Mouse (Mus musculus) embryo, embryonic 10 days (tissue): ENCODE data around the gene Ercc6.

Experiments
- DNase-seq: peaks from one replicate; pipeline ENCODE4 v3.0.0-alpha.2; 2015; ENCODE audit warnings: low spot score

The Ercc6 gene

DNA sequence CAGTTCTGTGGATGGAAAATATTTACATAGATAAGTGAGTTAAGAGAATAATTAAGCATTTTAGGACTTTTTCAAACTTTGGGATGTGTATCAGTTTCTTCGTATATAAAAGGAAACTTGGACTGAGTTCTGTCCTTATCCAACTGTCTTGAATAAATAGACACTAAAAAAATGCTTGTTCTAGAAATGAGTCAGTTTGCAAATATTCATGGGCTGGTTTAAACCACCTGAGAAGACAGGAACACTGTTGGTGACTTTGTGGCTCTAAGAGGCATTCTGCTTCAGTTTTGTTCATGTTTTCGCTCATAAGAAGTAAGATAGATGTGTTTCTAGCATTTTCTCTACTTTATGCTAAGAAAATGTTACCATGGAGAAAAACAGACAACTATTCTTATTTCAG lies 5.2 kb downstream of the Ercc6 start:
- DNase-seq: no peak

DNA sequence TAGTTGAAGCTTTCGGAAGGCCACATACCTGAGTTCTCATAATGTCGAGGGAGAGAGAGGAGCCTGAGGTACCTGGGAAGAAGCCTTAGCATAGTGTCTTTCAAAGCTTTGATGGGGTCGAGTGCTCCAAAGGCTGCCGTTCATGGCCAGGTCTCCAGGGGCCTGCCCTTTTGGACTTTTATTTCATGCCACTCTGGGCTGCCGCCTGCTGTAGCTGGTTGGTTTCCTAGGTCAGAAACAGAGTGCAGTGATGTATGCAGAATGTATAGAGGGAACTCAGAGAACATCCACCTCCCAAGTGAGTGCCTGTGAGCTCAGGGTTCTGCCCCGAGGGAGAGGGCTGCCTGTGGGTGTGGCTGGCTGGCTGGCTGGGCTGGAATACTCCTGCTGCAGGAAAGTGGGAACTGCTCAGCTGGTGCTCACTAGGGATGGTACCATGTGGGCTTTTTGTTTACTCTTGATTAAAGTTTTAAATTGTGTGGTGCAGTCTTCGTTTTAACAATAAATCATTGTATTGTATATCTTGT lies 7.1 kb downstream of the Ercc6 start:
- DNase-seq: no peak

DNA sequence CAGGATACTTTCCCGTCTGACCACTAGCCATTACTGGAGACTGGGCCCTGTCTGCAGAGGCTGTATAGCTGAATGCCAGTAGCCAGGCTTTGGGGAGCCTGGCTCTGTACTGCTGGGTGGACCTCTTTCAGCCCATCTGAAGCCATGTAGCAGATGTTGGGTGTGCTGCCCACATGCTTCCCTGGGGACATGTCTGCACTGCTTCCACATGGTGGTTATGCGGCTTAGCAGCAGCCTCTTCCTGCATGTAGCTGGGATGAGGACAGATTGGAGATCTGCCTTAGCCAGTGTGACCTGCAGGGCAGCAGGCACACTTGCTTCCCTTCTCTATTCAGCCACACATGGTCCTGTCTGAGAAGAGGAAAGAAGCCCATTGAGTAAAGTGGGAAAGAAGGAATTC lies 9.0 kb downstream of the Ercc6 start:
- no peak for DNase-seq

DNA sequence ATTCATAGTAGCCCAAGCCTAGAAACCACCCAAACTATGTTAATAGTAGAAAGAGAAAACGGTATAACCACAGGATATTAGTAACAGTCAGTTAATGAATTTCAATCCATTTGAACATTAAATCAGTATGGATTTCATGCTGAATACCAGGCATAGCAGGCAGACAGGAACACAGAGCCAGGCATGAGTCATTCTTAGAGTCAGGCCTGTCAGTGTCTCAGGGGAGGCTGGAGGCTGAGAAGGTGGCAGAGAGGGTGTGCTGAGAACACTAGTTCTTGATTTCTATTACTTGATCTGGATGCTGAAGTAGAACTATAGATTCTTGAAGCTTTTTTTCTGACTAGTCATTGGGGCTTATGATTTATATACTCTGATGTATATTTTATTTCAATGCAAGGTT lies 10.8 kb downstream of the Ercc6 start:
- DNase-seq: no peak

DNA sequence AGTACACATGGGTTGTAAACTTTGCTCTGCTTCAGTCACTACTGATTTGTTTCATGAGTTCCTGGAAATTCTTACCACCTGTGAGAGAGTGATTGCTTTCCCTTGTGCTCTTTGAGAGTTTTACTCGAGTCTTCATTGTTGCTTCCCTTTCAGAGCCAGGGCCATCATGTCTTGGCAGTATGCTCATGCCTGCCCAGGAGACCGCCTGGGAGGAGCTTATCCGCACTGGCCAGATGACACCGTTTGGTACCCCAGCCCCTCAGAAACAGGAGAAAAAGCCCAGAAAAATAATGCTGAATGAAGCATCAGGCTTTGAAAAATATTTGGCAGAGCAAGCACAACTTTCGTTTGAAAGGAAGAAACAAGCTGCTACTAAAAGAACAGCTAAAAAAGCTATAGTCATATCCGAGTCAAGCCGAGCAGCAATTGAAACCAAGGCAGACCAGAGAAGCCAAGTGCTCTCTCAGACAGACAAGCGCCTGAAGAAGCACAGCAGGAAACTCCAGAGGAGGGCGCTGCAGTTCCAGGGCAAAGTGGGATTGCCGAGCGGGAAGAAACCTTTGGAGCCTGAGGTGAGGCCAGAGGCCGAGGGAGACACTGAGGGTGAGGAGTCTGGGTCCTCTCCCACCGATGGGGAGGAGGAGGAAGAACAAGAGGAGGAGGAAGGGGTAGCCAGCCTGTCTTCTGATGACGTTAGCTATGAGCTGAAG lies 12.8 kb downstream of the Ercc6 start:
- DNase-seq: no peak

DNA sequence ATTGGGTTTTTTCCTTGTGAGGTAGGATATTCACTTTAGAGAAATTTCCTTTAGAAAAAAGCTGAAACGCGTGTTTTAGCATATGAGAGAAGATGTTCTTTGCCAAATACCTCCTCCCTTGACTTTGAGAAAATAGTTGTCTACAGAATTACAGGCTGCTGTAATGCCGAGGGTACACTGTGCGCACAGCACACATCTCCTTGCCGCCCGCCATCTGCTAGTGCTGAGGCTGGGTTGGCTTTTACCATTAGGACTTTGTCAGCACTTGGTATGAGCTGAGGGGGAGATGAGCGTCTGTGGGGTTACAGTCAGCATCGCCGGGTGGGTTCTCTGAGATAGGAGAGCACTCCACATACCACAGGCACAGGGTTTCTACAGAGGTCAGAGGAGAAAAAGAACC lies 13.9 kb downstream of the Ercc6 start:
- no peak for DNase-seq

DNA sequence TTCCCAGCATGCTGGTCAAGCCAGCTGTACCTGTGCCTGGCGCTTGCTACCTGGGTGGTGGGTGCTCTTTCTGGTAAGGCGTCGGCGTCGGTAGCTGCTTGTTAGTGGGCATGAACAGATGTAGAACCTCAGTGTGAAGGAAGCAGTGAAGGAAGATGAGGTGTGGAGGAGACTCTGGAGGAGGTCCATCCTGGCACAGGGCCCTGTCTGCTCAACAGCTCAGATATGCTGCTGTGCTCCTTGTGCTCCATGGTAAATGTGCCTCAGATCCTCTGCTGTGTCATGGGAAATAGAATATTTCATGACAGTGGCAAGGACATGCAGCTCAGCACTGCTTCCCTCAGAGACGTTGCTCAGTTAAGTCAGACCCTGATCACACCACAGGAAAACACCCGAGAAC lies 15.7 kb downstream of the Ercc6 start:
- no peak for DNase-seq

DNA sequence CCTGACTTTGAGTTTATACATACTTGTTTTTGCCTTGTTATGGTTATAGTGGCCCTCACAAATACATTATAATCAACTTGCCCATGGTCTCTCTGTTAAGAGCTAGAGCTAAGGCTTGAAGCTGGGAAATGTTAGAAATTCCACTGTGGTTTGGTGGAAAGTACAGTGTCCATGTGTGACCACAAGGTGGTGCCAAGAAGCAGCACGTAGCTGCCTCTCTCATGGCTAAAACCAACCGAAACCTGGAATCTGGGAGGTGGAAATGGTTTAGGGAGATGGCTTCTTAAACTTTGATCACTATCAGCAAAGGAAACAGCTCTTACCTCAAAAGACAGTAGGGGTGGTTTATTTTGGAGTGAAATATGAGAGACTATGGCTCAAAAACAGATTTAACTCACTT lies 17.6 kb downstream of the Ercc6 start:
- peak; percentile 79 for DNase-seq

DNA sequence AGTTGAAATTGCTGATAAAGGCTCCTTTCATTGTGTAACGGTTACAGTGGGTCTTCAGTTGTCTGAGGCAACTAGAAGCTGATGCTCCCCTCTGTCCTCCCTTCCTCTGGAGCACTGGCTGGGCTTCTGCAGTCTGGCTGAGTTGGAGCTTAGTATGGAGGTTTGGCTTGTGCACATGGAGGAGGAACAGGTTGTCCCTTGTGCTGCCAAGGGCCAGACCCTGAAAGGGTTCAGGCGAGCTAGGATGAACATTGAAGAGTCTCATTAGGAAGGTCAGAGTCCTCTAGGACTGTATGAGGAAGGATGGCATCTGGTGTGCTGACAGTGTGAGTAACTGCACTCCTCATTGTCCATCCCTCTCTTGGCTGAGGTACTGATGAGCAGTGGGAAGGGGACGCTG lies 18.1 kb downstream of the Ercc6 start:
- DNase-seq: no peak

DNA sequence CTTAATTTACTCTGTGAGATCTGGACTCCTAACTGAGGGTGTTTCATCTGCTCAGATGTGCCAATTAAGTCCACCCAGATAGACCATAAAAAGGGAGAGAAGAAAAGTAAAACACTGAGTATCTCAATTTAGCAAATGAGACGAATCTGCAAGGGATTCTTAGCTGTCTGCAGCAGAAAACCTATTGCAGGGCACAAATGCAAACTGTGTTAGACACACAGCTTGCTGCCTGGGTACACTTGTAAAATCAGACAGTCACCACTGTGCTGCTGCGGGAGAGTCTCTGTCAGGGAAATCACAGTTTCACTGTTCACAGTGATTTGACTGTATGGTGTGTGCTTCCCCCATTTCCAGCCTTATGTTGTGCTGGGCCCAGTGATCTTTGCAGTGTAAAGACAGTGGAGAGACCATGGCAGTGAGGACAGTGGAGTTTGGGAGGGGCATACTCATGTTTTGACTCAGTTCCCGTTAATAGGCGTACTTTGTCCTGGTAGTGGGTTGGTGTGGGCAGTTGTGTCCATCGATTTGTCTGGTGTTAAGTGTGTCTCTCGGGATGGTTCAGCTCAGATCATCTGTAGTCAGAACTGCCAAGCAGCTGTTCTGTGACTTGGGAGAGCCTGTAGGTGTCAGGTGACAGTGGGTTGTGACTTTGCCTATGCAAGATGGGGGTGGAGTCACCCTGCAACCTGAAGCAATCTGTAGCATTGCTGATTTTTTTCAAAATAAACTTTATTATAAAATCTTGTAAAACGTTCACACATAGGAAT lies 19.2 kb downstream of the Ercc6 start:
- DNase-seq: peak; percentile 26

DNA sequence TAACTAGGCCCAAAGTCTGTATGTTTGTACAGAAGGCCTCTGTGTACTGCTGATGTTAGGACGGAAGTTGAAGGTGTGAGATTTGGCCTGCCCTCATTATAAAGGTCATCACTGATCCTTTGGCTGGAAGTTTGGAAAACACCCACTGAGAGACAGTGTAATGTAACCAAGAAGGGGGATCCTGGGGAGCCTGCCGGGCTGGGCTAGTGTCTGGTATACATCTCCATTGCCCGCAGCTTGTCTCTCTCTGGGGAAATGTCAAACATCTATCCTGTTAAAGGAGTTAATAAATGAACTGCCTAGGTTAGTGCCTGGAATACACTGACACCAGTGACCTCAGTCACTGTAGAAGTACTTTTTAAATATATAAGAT lies 19.8 kb downstream of the Ercc6 start:
- DNase-seq: no peak

DNA sequence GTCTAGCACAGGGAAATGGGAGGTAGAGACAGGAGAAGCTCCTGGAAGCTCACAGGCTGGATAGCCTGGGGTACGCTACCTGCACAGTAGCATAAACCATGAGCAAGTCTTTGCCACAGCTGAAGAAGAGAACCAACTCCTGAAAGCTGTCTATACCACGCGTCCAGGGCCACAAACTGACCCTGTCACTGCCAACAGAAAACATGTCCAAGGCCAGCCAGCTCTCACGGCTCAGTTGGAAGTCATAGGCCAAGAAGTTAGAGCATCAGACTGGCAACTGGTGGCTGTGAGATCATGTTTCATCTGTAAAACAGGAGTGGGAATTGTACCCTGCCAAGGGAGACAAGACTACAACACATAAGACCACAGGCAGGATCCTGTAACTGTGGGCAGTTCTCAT lies 20.3 kb downstream of the Ercc6 start:
- DNase-seq: no peak

DNA sequence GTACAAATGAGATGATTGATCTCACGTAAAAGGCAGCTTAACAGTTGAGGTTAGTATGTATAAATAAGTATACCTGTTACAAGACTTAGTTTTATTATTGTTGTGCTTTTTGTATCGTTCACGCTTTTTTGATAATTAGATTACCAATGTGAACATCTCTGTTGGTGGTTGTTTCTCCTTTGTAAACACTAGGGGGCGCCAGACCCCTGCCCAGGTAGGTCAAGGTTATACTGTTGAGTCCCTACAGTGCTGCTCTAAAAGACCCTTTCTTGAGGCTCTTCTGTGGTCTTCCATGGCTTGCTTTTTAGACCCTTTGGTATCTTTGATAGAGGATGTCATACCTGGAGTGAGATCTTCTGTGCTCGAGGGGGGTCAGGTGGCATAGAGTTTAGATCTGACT lies 20.8 kb downstream of the Ercc6 start:
- no peak for DNase-seq

DNA sequence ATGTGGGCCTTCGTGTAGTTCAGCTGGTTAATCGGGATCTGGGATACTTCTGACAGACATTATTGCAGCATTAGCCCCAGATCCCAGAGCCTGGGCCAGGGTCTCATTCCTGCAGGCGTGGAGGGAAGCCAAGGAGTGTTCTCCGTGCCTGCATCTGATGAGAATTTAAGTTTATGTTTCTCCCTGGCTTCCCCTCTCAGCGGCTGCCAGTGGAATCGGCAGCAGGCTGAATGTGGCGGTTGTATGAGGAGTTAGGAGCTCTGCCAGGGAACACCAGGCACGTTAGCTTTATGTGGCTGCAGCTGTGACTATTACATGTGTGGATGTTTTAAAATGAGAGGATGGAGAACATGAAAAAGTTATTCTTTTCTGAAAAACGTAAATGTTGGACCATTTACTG lies 23.4 kb downstream of the Ercc6 start:
- DNase-seq: no peak

DNA sequence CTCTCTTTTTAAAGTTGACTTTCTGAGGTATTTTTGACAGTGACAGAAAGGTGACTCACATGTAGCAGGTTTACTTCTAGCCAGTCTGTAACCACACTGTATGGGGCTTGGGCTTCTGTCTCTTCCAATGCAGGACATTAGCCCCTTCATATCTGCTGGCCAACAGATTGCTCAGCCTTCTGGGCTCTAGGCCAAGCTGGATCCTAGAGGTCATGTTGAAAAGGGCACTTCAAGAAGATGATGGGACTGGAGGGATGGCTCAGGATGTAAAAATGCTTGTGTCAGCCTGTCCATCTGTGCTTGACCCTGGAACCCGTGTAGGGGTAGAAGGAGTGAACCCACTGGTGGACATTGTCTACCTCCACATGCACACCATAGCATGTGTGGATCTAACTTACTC lies 24.8 kb downstream of the Ercc6 start:
- no peak for DNase-seq

DNA sequence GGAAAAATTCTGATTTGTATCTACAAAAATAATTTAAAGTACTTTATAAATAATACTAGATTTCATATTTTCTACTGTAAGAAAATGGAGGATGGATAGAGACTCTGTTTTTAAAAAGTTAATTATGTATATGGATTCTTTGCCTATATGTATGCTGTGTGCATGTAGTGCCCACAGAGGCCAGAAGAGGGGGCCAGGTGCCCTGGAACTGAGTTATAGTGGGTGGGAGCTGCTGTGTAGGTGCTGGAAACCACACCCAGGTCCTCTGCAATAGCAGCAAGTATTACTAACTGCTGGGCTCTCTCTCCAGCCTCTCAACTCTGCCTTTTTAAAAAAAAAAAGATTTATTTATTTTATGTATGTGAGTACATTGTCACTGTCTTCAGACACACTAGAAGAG lies 29.8 kb downstream of the Ercc6 start:
- DNase-seq: no peak

DNA sequence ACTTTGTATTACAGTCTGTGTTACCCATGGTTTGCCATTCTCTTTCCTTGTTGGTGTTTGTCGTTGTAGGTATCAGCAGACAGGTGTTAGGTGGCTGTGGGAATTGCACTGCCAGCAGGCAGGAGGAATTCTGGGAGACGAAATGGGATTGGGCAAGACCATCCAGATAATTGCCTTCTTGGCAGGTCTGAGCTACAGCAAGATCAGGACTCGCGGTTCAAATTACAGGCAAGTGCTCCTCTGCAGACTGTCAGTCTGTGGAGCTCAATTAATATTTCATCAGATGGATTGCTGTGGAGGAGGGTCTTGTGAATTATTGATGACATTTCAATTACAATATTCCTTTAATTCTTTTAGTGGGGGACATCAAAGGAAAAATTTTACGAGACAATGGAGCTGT lies 33.4 kb downstream of the Ercc6 start:
- no peak for DNase-seq

DNA sequence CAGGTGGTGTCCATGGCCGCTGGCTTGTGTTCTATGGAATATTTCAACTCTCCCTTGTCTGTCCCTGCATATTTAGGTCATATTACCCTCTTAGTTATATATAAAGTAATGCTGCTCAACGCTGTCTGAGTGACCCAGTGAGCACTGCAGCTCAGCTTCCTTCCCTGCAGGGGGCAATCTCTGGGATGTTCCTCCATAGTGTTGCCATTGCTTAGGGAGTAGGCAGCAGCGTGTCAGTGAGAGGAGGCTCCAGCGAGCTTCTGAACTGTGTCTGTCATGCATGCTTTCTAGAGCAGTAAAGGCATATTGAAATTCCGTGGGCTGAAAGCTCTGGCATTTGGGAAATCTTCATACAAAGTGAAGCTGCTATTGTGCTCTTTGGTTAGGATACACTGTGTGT lies 38.5 kb downstream of the Ercc6 start:
- DNase-seq: no peak

DNA sequence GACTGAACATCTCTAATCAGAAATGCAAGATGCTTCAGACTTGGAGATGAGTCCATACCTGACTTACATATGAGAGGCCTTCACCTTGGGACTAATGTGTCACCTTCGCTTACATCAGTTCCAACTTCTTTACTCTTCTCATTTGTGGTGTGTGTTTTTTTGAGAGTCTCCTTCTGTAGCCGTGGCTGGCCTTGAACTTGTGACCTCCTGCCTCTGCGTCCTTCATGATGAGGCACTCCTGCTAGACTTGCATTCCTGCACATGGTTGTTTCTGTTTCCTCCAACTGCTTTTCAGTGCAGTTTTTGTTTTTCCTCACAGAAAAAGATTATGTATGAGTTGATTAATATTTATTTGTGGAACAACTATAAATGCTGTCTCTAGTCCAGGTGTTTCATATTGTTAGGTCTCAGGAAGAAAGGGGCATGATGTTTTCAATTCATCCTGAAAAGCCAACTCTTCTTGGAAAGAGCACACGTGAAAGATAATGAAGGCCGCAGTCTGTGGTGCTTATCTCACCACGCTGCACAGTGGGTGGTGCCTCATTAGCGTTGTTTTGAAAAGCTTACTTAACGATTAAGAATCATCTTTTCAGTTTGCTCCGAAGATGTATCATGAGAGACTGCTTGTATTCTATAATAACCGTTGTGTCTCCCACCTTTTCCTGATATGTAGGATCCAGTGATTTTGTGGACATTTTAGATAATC lies 40.0 kb downstream of the Ercc6 start:
- no peak for DNase-seq

DNA sequence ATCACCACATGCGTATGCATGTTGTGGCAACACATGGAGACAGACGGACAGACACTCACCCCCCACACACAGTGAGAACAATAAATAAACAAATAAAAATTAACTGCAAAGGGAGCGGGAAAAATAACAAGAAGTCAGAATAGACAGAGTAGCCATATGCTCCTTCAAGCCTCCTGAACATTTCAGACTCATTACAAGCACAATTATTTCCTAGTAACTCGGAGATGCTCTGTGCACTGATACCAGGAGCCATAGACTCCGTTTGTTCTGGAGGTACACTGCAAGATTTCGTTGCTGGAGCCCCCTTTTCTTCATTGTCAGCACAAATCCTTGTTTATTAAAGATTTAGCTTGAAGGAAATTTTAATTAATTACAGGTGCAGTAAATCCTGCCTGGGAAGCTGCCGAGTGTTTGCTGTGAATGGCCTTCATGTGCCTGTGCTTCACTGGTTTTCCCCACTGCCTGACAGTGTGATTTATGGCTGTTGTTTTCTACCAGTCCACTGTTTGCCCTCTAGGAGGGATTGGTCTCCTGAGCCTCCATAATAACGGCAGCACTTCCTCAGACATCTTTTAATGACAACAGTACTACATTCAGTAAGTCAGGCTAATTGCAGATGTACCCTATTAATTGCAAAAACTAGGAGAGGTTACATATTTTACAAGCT lies 41.7 kb downstream of the Ercc6 start:
- peak; percentile 55 for DNase-seq

DNA sequence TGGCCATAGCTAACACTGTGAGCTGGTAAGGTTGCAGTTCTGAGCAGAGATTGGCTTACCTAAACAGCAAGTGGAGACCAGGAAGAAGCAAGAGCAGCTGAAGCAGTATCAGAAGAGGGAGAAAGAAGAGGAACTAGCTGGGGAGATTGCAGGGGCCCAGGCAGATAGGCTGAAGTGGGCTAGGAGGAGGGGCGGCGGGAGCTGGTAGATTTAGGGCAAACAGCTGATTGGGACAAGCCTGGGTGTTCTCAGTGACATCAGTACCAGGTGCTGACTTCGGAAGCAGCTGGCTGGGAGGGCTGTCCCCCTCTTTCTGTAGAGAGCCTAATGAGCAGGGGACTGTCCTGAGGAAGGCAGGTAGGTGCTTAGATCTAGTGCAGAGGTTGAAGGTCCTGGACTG lies 48.1 kb downstream of the Ercc6 start:
- DNase-seq: no peak

DNA sequence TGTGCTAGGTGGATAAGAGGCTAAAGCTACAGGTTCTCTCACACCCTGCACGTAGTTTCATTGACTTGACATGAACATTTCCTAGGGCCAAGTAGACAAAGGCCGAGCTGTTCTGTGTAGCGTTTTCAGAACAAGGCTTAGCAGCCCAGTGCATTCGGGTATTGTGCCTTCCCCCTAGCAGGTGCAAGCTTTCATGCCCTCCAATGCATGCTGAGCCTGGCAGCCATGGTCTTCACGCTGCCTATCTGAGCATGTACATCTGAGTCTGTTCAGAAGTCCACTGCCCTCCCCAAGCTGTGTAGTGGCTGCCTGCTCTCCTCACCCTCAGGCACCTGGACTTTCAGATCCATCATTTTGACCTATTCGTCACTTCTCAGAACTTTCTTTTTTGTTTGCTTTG lies 50.3 kb downstream of the Ercc6 start:
- DNase-seq: no peak

DNA sequence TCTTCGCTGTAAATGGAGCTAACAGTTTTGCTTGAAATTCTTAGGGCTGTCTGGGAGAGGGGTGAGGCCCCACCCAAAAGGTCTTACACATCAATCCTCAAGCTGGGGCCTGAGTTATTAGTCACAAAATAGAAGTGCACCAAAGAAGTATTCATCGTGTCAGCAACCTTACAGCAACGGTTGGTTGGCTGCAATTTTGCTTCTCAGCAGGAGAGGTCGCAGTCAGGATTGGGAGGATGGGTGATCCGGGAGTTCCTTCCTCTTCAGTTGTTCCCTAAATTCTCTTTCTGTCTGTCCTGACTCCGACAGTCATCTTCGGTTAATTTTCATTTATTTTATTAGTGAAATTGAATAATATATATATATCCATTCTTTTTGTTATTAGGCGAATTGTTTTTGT lies 59.2 kb downstream of the Ercc6 start:
- DNase-seq: no peak
